Mouse (Mus musculus) midbrain, embryonic 11.5 days (tissue): ENCODE measurements around the gene Pla2g5. TPM values are rescaled to one million over a fixed set of nuclear protein-coding genes. Genes with fewer than 3 reads are reported as not detected.
A peak's percentile ranks its signal among the peaks of the same experiment; 100 is the strongest.

Experiments
- ATAC-seq: fragments of 200-750 bp; cut with Nextera tagmentation; 2 replicates; pipeline ENCODE4 v1.8.0; 2017; ENCODE audit warnings: moderate TSS enrichment, moderate library complexity; ENCODE audit not compliant: low FRiP score
- DNase-seq: peaks from one replicate; pipeline ENCODE4 v3.0.0; 2015; ENCODE audit warnings: low spot score; ENCODE audit errors: missing footprints
- H3K27ac ChIP-seq: fragments of 300-500 bp; sonication (generic); 2 replicates; pipeline ENCODE4 v1.5.1; 2014; ENCODE audit warnings: low read depth, low read length
- H3K27me3 ChIP-seq: fragments of 300-500 bp; sonication (generic); 2 replicates; pipeline ENCODE4 v1.6.1; 2014; ENCODE audit warnings: mild to moderate bottlenecking, low read length, moderate library complexity, mixed read lengths; ENCODE audit not compliant: control insufficient read depth, insufficient read depth
- H3K36me3 ChIP-seq: fragments of 300-500 bp; sonication (generic); 2 replicates; pipeline ENCODE4 v1.6.1; 2014; ENCODE audit warnings: mild to moderate bottlenecking, low read length, moderate library complexity, mixed read lengths; ENCODE audit not compliant: control insufficient read depth, insufficient read depth
- H3K4me1 ChIP-seq: fragments of 300-500 bp; sonication (generic); 2 replicates; pipeline ENCODE4 v1.6.1; 2014; ENCODE audit warnings: low read length; ENCODE audit not compliant: control insufficient read depth, insufficient read depth
- H3K4me2 ChIP-seq: fragments of 300-500 bp; sonication (generic); 2 replicates; pipeline ENCODE4 v1.6.1; 2014; ENCODE audit warnings: mild to moderate bottlenecking, moderate library complexity
- H3K4me3 ChIP-seq: fragments of 300-500 bp; sonication (generic); 2 replicates; pipeline ENCODE4 v1.5.1; 2014; ENCODE audit warnings: low read depth, low read length
- H3K9ac ChIP-seq: fragments of 300-500 bp; sonication (generic); 2 replicates; pipeline ENCODE4 v1.6.1; 2014; ENCODE audit warnings: low read length
- H3K9me3 ChIP-seq: fragments of 300-500 bp; sonication (generic); 2 replicates; pipeline ENCODE4 v1.6.1; 2016; ENCODE audit warnings: low read length; ENCODE audit not compliant: control insufficient read depth
- WGBS: fragments of 180-500 bp; shearing (Covaris S2); extraction: QIAGEN DNeasy Blood & Tissue Kit; methylation state at CpG from one replicate; pipeline ENCODE4 v1.1.7; 2014; 5-methylcytosine and 5-hydroxymethylcytosine counted together
- polyA plus RNA-seq: library from polyadenylated mRNA; unstranded; fragments of >200 nt; fragmentation: Nextera tagmentation; extraction: Ambion mirVana; gene quantifications from 2 replicates; pipeline ENCODE4 v1.2.1, GENCODE M21; 2014

The Pla2g5 gene
- polyA plus RNA-seq, 1 experiment from 2014 or later, result not detected

DNA sequence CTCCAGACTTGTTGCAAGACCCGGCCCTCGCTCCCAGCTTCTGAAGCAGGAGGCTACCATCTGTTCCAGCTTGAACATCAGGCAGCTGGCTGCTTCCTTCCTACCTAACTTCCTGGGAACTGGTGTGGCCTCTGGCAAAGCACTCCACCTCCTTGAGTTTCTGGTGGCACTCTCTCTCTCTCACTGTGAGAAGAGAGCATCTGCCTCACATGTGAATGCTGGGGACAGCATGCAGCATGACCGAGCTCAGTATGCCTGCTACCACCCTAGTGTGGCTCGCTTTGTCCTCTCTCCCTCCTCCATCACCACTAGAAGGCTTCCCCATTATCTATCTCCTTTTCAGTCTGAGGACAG is 66.1 kb downstream of the Pla2g5 start:
- Histone ChIP-seq H3K9ac (no peak overlapping the region), H3K27ac (no peak overlapping the region), H3K9me3 (no peaks in the 10 kb centered on the region), H3K4me3 (no peak overlapping the region), H3K36me3 (no peaks in the 10 kb centered on the region), H3K27me3 (no peaks in the 10 kb centered on the region), H3K4me1 (no peaks in the 10 kb centered on the region), H3K4me2 (no peak overlapping the region)
- ATAC-seq (no peak), DNase-seq (no peak)
- WGBS, result 90% methylated on average over 4 of the region's 4 CpGs

DNA sequence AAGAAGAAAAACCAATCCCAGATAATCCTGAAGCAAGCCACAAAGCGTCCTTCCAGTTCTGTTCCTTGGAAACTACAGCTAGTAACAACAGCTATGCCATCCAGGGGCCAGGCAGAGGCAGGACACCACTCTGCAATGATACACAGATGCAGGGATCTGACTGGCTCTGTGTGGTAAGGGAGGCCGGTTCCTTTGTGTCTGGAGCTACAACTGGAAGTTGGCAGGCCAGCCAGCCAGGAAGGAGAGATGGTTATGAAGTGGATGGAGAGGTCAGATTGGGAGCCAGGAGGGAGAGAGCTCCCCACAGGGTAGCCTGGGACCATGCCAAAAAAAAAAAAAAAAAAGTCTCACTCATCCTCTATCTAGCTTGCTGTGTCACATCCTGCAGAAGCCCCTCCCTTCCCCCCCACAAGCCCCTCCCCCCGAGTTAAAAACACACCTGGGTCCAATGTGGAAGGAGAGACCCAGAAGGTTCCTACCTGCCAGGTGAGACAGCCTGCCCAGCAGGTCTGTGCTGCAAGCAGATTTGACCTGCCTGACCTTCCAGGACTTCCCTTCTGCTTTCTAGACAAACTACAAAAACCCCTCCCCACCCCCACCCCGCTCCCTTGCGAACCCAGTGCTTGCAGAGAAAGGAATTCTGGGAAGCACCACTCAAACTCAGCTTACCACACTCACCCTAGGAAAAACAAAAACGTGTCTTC is 66.6 kb downstream of the Pla2g5 start:
- Histone ChIP-seq H3K4me1 (no peaks in the 10 kb centered on the region), H3K27ac (no peak overlapping the region), H3K4me2 (no peak overlapping the region), H3K27me3 (no peaks in the 10 kb centered on the region), H3K9ac (no peak overlapping the region), H3K9me3 (no peaks in the 10 kb centered on the region), H3K4me3 (no peak overlapping the region), H3K36me3 (no peaks in the 10 kb centered on the region)
- ATAC-seq, result no peak
- WGBS, result 57% methylated on average over 6 of the region's 6 CpGs
- DNase-seq, result no peak

DNA sequence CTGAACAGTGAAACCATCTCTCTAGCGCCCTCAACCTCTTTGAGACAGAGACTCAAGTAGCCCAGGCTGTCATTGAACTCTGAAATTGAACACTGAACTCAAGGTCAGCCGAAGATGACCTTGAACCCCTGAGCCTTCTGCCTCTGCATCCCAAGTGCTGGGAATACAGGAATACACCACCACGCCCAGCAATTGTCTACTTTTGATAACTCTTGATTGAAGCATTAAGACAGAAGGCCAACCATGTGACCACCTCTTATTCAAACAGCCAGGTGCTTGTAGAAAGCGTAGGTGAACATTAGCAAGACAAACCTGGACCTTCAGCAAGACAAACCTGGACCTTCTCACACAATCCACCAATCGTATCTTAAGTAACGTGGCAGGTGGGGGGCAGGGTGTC is 68.9 kb downstream of the Pla2g5 start:
- H3K4me2 ChIP-seq, result no peak overlapping the region
- H3K27me3 ChIP-seq, result no peaks in the 10 kb centered on the region
- no peaks in the 10 kb centered on the region for H3K9me3 ChIP-seq
- no peak for DNase-seq
- H3K9ac ChIP-seq, result no peak overlapping the region
- H3K4me3 ChIP-seq, result no peak overlapping the region
- no peak for ATAC-seq
- WGBS, result 89% methylated on average over 6 of the region's 6 CpGs
- H3K4me1 ChIP-seq, result no peaks in the 10 kb centered on the region
- no peak overlapping the region for H3K27ac ChIP-seq
- no peaks in the 10 kb centered on the region for H3K36me3 ChIP-seq

DNA sequence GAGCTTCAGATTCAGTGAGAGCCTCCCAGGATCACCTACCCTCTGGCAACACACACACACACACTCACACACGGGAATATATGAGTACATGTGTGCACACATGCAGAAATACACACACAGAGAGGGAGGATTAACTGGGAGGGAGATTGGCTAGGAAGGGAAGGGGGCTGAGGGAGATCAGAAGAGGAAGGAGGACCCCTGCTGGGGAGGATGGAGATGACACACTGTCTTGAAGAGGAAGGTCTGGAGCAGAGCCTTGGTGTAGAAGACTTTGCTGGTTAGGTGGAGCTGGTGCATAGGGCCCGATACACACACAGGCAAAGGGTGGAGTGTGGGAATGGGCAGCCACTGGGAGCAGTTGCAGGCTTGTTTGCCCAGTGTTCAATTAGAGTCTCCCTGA is 70.0 kb downstream of the Pla2g5 start:
- Histone ChIP-seq H3K4me1 (no peaks in the 10 kb centered on the region), H3K27ac (no peak overlapping the region), H3K9ac (no peak overlapping the region), H3K4me3 (no peak overlapping the region), H3K36me3 (no peaks in the 10 kb centered on the region), H3K27me3 (no peaks in the 10 kb centered on the region), H3K4me2 (no peak overlapping the region), H3K9me3 (no peaks in the 10 kb centered on the region)
- ATAC-seq (no peak), DNase-seq (peak; percentile 85)
- WGBS, result 63% methylated on average over 2 of the region's 2 CpGs

DNA sequence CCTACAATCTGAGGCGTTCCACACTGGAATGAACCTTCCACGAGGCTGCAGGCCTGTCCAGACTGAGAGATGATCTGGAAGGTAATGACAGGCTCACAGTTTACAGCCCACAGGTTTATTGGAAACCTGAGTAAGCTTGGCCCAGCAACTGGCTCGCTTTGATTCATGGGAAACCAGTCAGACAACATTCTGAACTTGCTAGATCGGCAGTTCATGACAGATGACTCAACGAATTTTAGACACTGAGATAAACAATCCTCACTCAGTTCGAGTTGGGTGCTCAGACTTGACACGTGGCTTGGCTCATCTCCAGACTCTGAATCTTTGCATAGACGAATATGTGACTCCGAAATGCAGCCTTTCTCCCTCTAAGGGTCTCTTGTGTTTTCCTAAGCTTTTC is 70.7 kb downstream of the Pla2g5 start:
- Histone ChIP-seq H3K4me1 (no peaks in the 10 kb centered on the region), H3K9ac (no peak overlapping the region), H3K4me2 (no peak overlapping the region), H3K9me3 (no peaks in the 10 kb centered on the region), H3K27ac (no peak overlapping the region), H3K4me3 (no peak overlapping the region), H3K27me3 (no peaks in the 10 kb centered on the region), H3K36me3 (no peaks in the 10 kb centered on the region)
- 75% methylated on average over 9 of the region's 9 CpGs for WGBS
- no peak for DNase-seq
- no peak for ATAC-seq

DNA sequence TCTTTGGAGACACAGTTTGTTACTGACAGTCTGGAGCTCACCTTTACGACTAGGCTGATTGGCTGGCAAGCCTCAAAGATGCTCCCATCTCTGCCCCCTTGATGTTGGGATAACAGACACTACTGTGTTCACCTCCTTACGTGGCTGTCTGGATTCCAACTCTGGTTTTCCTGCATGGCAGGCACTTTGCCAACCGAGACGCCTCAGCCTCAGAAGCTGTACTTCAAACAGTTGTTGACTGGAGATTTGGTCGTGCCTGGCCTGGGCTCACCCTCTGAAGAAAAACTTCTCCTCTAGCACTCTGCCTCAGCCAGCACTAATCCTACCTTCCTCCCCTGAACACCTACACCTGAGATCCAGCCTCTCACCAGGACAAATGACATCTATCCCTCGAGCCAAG is 71.8 kb downstream of the Pla2g5 start:
- DNase-seq (no peak), ATAC-seq (no peak)
- Histone ChIP-seq H3K9ac (no peak overlapping the region), H3K27me3 (no peaks in the 10 kb centered on the region), H3K27ac (no peak overlapping the region), H3K36me3 (no peaks in the 10 kb centered on the region), H3K4me2 (no peak overlapping the region), H3K4me3 (no peak overlapping the region), H3K4me1 (no peaks in the 10 kb centered on the region), H3K9me3 (no peaks in the 10 kb centered on the region)
- WGBS, result 82% methylated on average over 6 of the region's 6 CpGs

DNA sequence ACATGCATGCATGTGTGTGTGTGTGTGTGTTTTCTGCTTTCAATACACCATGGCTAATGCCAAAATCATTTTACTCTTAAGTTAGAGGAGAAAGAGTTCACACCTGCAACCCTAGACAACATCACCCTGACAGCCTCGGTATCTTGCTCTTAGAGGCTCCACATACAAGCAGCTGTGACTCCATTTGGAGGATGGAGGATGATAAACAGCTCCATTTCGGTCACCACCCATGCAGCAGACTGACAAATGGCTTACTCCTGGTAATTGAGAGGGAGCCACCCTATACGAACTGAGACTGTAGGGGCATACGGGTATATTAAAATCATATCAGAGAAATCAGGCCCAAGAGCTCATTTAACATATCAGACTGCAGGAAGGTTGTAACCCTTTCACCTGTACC is 74.9 kb downstream of the Pla2g5 start:
- Histone ChIP-seq H3K9ac (no peak overlapping the region), H3K27me3 (no peaks in the 10 kb centered on the region), H3K27ac (no peak overlapping the region), H3K9me3 (no peaks in the 10 kb centered on the region), H3K4me3 (no peak overlapping the region), H3K4me2 (no peak overlapping the region), H3K36me3 (no peaks in the 10 kb centered on the region), H3K4me1 (no peaks in the 10 kb centered on the region)
- WGBS, result 78% methylated on average over 4 of the region's 4 CpGs
- ATAC-seq (no peak), DNase-seq (no peak)

DNA sequence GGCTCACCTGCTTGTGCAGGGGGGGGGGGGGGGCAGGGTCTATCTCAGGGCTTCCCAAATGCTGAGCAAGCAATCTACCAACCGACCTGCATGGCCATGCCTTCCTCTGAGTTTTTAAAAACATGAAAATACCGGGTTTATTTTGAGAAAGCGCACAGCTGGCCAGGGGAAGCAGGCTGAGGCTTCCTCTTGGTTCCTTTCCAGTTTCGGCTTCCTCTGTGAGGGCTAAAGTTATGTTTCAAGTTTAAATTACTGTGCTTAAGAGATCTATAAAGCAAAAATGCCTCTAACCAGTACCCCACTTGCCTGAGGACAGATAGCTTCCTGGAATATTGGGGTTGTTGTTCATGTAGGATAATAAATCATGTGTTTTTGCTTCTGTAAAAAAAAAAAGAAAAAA is 77.1 kb downstream of the Pla2g5 start:
- Histone ChIP-seq H3K9ac (no peak overlapping the region), H3K27me3 (no peaks in the 10 kb centered on the region), H3K27ac (no peak overlapping the region), H3K4me2 (no peak overlapping the region), H3K4me1 (no peaks in the 10 kb centered on the region), H3K9me3 (no peaks in the 10 kb centered on the region), H3K4me3 (no peak overlapping the region), H3K36me3 (no peaks in the 10 kb centered on the region)
- DNase-seq (no peak), ATAC-seq (no peak)
- 65% methylated on average over 4 of the region's 4 CpGs for WGBS

DNA sequence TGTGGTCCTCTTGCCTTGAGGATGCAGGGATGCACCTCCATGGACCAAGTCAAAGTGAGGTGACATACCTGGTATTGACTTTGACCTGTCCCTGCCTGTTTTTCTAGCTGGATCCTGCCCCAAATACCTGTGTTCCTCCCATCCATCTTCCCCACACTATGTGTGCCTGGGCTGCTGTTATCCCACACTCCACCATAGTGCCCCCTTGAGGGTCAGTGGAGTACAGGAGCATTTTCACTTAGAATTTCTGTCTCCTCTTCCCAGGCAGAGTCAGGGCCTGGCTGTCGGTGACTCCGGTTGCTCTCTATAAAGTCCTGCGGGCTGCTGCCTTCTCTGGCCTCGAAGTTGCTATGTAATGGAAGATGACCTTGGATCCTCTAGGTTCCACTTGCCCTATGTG is 77.6 kb downstream of the Pla2g5 start:
- Histone ChIP-seq H3K9ac (no peak overlapping the region), H3K9me3 (no peaks in the 10 kb centered on the region), H3K27me3 (no peaks in the 10 kb centered on the region), H3K4me1 (no peaks in the 10 kb centered on the region), H3K27ac (no peak overlapping the region), H3K36me3 (no peaks in the 10 kb centered on the region), H3K4me3 (no peak overlapping the region), H3K4me2 (no peak overlapping the region)
- DNase-seq (no peak), ATAC-seq (no peak)
- 66% methylated on average over 4 of the region's 4 CpGs for whole genome bisulfite sequencing
